Mouse (Mus musculus) neural tube, embryonic 13.5 days (tissue): ENCODE results near the gene Gm20388. TPM values are rescaled to one million over a fixed set of nuclear protein-coding genes. Genes with fewer than 3 reads are reported as not detected.

ENCODE experiments used
- ATAC-seq: fragments of 200-750 bp; cut with Nextera tagmentation; 2 replicates; pipeline ENCODE4 v1.8.0; 2017; ENCODE audit warnings: low read depth, mild to moderate bottlenecking, moderate TSS enrichment, moderate library complexity
- H3K27ac ChIP-seq: fragments of 300-500 bp; sonication (generic); replicated peaks from 2 replicates; pipeline ENCODE4 v1.5.1; 2015; ENCODE audit warnings: moderate library complexity, mild to moderate bottlenecking, inconsistent platforms
- H3K27me3 ChIP-seq: fragments of 300-500 bp; sonication (generic); 2 replicates; pipeline ENCODE4 v1.6.1; 2015; ENCODE audit warnings: mild to moderate bottlenecking, inconsistent platforms
- H3K36me3 ChIP-seq: fragments of 300-500 bp; sonication (generic); 2 replicates; pipeline ENCODE4 v1.6.1; 2015; ENCODE audit warnings: mild to moderate bottlenecking, inconsistent platforms
- H3K4me1 ChIP-seq: fragments of 300-500 bp; sonication (generic); replicated peaks from 2 replicates; pipeline ENCODE4 v1.6.1; 2015; ENCODE audit warnings: inconsistent platforms
- H3K4me2 ChIP-seq: fragments of 300-500 bp; sonication (generic); 2 replicates; pipeline ENCODE4 v1.6.1; 2015; ENCODE audit warnings: inconsistent platforms, mild to moderate bottlenecking, moderate library complexity
- H3K4me3 ChIP-seq: fragments of 300-500 bp; sonication (generic); 2 replicates; pipeline ENCODE4 v1.5.1; 2015; ENCODE audit warnings: mild to moderate bottlenecking, inconsistent platforms
- H3K9ac ChIP-seq: fragments of 300-500 bp; sonication (generic); 2 replicates; pipeline ENCODE4 v1.6.1; 2015; ENCODE audit warnings: moderate library complexity, mild to moderate bottlenecking, inconsistent platforms
- H3K9me3 ChIP-seq: fragments of 300-500 bp; sonication (generic); 2 replicates; pipeline ENCODE4 v1.6.1; 2016; ENCODE audit warnings: inconsistent platforms
- WGBS: fragments of 180-500 bp; shearing (Covaris S2); methylation state at CpG from one replicate; pipeline ENCODE4 v1.1.7; 2015; 5-methylcytosine and 5-hydroxymethylcytosine counted together
- polyA plus RNA-seq: library from polyadenylated mRNA; unstranded; fragments of >200 nt; fragmentation: Nextera tagmentation; extraction: Ambion mirVana; gene quantifications from 2 replicates; pipeline ENCODE4 v1.2.1, GENCODE M21; 2015

Gene Gm20388
- polyA plus RNA-seq, 1 experiment from 2014 or later: 0.27 TPM

DNA sequence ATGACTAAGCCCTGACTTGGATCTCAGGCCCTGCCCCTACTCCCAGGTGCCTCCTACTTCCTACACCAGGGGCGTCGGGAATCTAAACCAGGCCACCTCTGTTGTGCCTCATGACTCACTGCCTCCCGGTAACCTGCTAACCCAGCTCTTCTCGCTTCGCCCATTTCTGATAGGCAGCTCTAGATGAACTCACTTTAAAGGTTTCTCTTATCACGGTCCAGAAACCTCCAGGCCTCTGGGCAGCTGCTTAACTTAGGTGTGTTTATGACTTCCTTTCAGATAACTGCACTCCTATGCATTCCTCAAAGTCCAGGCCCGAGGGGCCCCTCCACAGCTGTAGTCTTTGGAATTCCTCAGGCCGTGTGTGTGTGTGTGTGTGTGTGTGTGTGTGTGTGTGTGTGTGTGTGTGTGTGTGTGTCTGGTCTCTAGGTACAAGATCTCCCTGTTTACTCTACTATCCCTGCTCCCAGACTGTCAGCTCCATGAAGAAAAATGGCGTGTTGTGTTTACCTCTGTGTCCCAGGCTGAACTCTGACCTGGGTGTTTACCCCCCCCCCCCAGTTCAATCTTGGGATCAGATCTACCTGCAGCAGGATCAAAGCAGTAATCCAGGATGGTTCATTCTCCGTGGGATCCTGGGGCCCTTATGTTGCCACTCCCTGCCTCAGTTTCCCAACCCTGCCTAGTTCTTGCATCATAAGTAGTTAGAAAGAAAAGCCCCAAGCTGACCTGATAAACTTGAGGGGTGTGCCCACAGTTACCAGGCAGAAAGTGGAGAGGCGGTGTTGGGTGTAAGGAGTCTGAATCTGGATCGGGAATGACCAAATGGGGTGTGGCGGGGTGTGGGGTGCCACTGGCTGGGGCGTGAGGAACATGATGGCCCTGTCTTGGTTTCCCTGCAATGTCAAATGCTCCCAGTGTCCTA, 2725.5 kb downstream of the Gm20388 start:
- 74% methylated on average over 14 of the region's 14 CpGs for WGBS
- peaks cover 92% of the 10 kb centered on the region for H3K36me3 ChIP-seq

GRCm38 (mm10) chr8:122636803-122637175, 2726.1 kb downstream of the Gm20388 start:
- H3K4me2 ChIP-seq: no peak overlapping the region
- no peaks in the 10 kb centered on the region for H3K9me3 ChIP-seq
- H3K27me3 ChIP-seq: no peaks in the 10 kb centered on the region
- H3K9ac ChIP-seq: no peak overlapping the region
- peaks cover 27% of the 10 kb centered on the region for H3K4me1 ChIP-seq
- WGBS: 68% methylated on average over 9 of the region's 9 CpGs
- no peak for ATAC-seq
- peaks cover 95% of the 10 kb centered on the region for H3K36me3 ChIP-seq
- H3K27ac ChIP-seq: no peak overlapping the region
- H3K4me3 ChIP-seq: no peak overlapping the region

More for the DNA sequence above, 2725.5 kb downstream of the Gm20388 start:
- no peak for ATAC-seq
- Histone ChIP-seq H3K4me3 (no peak overlapping the region), H3K27me3 (no peaks in the 10 kb centered on the region), H3K4me2 (no peak overlapping the region), H3K9me3 (no peaks in the 10 kb centered on the region), H3K27ac (no peak overlapping the region), H3K9ac (no peak overlapping the region), H3K4me1 (peaks cover 27% of the 10 kb centered on the region)

- Histone ChIP-seq H3K27ac (no peak overlapping the region), H3K9me3 (no peaks in the 10 kb centered on the region), H3K9ac (no peak overlapping the region), H3K4me3 (no peak overlapping the region), H3K27me3 (no peaks in the 10 kb centered on the region), H3K4me2 (no peak overlapping the region), H3K4me1 (peaks cover 27% of the 10 kb centered on the region), H3K36me3 (peaks cover 97% of the 10 kb centered on the region)
- no peak for ATAC-seq
- WGBS: 91% methylated on average over 9 of the region's 9 CpGs
Measured at GRCm38 (mm10) chr8:122637230-122637629, 2726.6 kb downstream of the Gm20388 start.

GRCm38 (mm10) chr8:122638601-122639000, 2728.0 kb downstream of the Gm20388 start:
- peaks cover 27% of the 10 kb centered on the region for H3K4me1 ChIP-seq
- H3K27ac ChIP-seq: peak overlapping the region; percentile 46; the same call in 1 of the 2 replicates
- WGBS: 62% methylated on average over 16 of the region's 16 CpGs
- no peak overlapping the region for H3K4me2 ChIP-seq
- 0 out of 2 replicates have a peak overlapping the region, but pooled peaks have one; percentile 1 for H3K9ac ChIP-seq
- H3K4me3 ChIP-seq: no peak overlapping the region
- no peaks in the 10 kb centered on the region for H3K27me3 ChIP-seq
- H3K9me3 ChIP-seq: no peaks in the 10 kb centered on the region
- H3K36me3 ChIP-seq: peaks cover 97% of the 10 kb centered on the region
- ATAC-seq: no peak

- peaks cover 97% of the 10 kb centered on the region for H3K36me3 ChIP-seq
- peaks cover 27% of the 10 kb centered on the region for H3K4me1 ChIP-seq
- ATAC-seq: peak; percentile 47; the same call in 1 of the 2 replicates
- no peaks in the 10 kb centered on the region for H3K9me3 ChIP-seq
- peak overlapping the region; percentile 46 for H3K27ac ChIP-seq
- no peak overlapping the region for H3K4me3 ChIP-seq
- no peaks in the 10 kb centered on the region for H3K27me3 ChIP-seq
- WGBS: 35% methylated on average over 16 of the region's 16 CpGs
- H3K4me2 ChIP-seq: no peak overlapping the region
- H3K9ac ChIP-seq: no peak overlapping the region
Measured at GRCm38 (mm10) chr8:122639521-122640248, 2729.0 kb downstream of the Gm20388 start.

DNA sequence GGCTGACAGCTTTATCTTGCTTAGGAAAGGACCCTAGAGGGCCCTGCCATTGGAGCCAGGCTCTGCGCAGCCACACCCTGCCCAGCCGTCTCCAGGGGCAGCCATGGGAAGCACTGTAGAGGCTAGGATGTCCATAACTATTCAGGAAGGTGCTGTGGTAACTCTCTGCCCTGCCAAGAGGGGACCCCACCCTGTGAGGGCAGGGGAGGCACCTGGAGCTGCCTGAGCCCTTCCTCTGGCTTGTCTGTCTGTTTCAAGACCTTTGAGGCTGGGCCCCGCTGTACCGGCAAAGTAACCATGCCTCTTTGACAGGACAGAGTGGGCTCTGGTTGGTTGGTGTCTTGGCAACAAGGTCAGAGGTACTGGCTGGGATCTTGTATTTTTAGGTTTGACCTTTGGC, 2730.2 kb downstream of the Gm20388 start:
- no peak overlapping the region for H3K4me3 ChIP-seq
- no peak overlapping the region for H3K4me2 ChIP-seq
- H3K9ac ChIP-seq: no peak overlapping the region
- peaks cover 97% of the 10 kb centered on the region for H3K36me3 ChIP-seq
- 84% methylated on average over 4 of the region's 4 CpGs for WGBS
- H3K9me3 ChIP-seq: no peaks in the 10 kb centered on the region
- no peak overlapping the region for H3K27ac ChIP-seq
- peaks cover 27% of the 10 kb centered on the region for H3K4me1 ChIP-seq
- ATAC-seq: no peak
- H3K27me3 ChIP-seq: no peaks in the 10 kb centered on the region

GRCm38 (mm10) chr8:122641406-122641805, 2730.8 kb downstream of the Gm20388 start:
- Histone ChIP-seq H3K4me1 (peaks cover 27% of the 10 kb centered on the region), H3K27ac (no peak overlapping the region), H3K27me3 (no peaks in the 10 kb centered on the region), H3K4me3 (no peak overlapping the region), H3K9ac (no peak overlapping the region), H3K9me3 (no peaks in the 10 kb centered on the region), H3K36me3 (peaks cover 97% of the 10 kb centered on the region), H3K4me2 (no peak overlapping the region)
- WGBS: 88% methylated on average over 15 of the region's 15 CpGs
- ATAC-seq: no peak

DNA sequence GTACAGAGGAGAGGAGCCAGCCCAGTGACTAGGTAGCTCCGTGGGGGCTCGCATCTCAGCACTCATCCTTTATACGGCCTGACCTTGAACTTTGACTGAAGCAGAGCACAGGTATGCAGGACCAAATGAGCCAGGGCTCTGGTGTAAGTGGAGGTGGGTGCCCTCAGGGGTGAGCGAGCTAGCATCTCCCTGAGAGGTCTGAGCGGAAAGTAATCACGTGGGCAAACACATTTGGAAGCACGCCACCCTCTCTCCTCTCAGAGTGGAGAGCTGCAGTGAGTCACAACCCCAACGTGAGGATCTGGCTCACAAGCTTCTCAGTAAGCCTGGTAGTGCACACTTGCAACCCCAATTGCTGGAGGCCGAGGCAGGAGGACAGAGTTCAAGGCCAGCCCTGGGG, 2731.4 kb downstream of the Gm20388 start:
- H3K9ac ChIP-seq: no peak overlapping the region
- H3K9me3 ChIP-seq: no peaks in the 10 kb centered on the region
- H3K36me3 ChIP-seq: peaks cover 97% of the 10 kb centered on the region
- no peak for ATAC-seq
- no peak overlapping the region for H3K4me3 ChIP-seq
- no peak overlapping the region for H3K27ac ChIP-seq
- H3K27me3 ChIP-seq: no peaks in the 10 kb centered on the region
- 75% methylated on average over 9 of the region's 9 CpGs for WGBS
- no peak overlapping the region for H3K4me2 ChIP-seq
- H3K4me1 ChIP-seq: peaks cover 27% of the 10 kb centered on the region

- peaks cover 96% of the 10 kb centered on the region for H3K36me3 ChIP-seq
- no peaks in the 10 kb centered on the region for H3K9me3 ChIP-seq
- no peak for ATAC-seq
- H3K4me3 ChIP-seq: no peak overlapping the region
- H3K4me2 ChIP-seq: no peak overlapping the region
- H3K9ac ChIP-seq: no peak overlapping the region
- no peaks in the 10 kb centered on the region for H3K27me3 ChIP-seq
- no peak overlapping the region for H3K27ac ChIP-seq
- H3K4me1 ChIP-seq: peaks cover 16% of the 10 kb centered on the region
- 78% methylated on average over 6 of the region's 6 CpGs for WGBS
Measured at GRCm38 (mm10) chr8:122644175-122644954, 2733.7 kb downstream of the Gm20388 start.

DNA sequence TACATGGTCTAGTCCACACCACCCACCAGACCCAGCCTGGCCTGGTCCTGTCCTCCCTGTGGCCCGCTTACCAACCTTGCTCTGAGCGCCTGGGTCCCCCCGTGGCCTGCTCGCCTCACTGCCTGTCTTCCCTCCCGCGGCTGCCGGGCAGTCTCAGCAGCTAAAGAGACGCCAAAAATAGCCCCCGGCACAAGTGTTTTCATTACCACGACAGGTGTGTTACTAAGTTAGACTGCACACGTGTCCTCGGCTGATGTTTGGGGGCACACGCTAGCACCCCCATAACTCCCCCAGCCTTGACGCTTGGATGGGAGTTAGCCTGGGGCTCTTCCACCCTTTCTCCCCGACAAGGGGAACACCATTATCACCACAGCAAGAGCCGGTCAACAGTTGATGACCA, 2735.7 kb downstream of the Gm20388 start:
- H3K4me1 ChIP-seq: peaks cover 15% of the 10 kb centered on the region
- no peak for ATAC-seq
- no peak overlapping the region for H3K9ac ChIP-seq
- H3K9me3 ChIP-seq: no peaks in the 10 kb centered on the region
- WGBS: 90% methylated on average over 16 of the region's 16 CpGs
- H3K36me3 ChIP-seq: peaks cover 88% of the 10 kb centered on the region
- no peak overlapping the region for H3K4me3 ChIP-seq
- H3K4me2 ChIP-seq: no peak overlapping the region
- no peak overlapping the region for H3K27ac ChIP-seq
- no peaks in the 10 kb centered on the region for H3K27me3 ChIP-seq

DNA sequence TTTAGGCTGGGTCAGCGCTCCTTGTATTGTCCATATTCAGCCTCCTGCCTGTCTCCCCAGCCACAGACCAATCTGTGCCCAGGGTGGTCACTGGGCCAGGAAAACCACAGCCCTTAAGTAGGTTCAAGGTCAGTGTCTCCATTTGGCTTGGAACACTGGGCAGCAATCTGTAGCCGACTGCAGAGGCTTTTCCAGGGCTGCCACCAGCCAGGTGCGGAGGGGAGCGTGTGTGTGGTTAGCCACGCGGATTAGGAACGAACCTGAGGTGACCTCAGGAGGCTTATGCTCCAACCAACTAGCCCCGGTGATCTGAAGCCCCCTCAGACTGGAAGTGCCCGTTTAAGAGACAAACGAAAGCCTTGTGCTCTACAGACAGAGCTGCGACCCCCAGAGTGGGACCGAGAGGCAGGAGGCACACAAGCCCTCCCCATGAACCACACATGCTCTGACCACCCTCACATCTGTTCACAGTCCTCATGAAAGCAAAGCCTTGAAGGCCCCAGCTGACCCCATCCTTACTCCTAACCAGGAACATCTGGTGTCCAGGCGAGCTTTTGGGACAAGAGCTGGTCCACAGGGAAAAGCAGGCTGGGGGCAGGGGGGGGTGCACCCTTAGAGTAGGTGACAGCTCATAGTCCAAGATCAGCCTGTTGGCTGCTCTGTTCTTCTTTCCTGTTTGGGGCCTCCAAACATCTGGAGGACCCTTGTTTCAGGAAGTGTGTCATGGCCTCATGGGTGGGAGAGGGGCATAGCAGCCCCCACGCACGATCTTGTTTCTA, 2737.7 kb downstream of the Gm20388 start:
- peaks cover 72% of the 10 kb centered on the region for H3K36me3 ChIP-seq
- H3K4me3 ChIP-seq: no peak overlapping the region
- ATAC-seq: no peak
- peaks cover 35% of the 10 kb centered on the region for H3K4me1 ChIP-seq
- no peak overlapping the region for H3K4me2 ChIP-seq
- H3K9ac ChIP-seq: no peak overlapping the region
- 79% methylated on average over 15 of the region's 15 CpGs for WGBS
- H3K27me3 ChIP-seq: no peaks in the 10 kb centered on the region
- no peaks in the 10 kb centered on the region for H3K9me3 ChIP-seq
- no peak overlapping the region for H3K27ac ChIP-seq
